Mouse (Mus musculus): ENCODE data around the gene Fosl1.

GRCm38 (mm10) chr19:5421784-5422183 is 25.6 kb upstream of the Fosl1 start:
- TF ChIP-seq POLR2A (IDR thresholded peaks at IDR 0.05; ENCODE audit: borderline replicate concordance, extremely low read depth, insufficient read depth, insufficient read length, poor library complexity, severe bottlenecking) (no peak), CTCF (IDR thresholded peaks at IDR 0.05; ENCODE audit: borderline replicate concordance, extremely low read depth, insufficient read depth, insufficient read length) (no peak)

Measured in brain, embryonic 14.5 days (tissue).